Mouse (Mus musculus) liver, postnatal 0 days (tissue): ENCODE results near the gene Zfp426.

Source experiments
- CTCF ChIP-seq: sonication (generic); IDR thresholded peaks from 2 replicates; pipeline ENCODE4 v1.5.1; 2016; ENCODE audit warnings: antibody characterized with exemption, low read depth
- EP300 ChIP-seq: IDR thresholded peaks from 2 replicates; pipeline ENCODE4 v1.6.1; 2016; ENCODE audit warnings: antibody characterized with exemption, low read depth, mild to moderate bottlenecking

DNA sequence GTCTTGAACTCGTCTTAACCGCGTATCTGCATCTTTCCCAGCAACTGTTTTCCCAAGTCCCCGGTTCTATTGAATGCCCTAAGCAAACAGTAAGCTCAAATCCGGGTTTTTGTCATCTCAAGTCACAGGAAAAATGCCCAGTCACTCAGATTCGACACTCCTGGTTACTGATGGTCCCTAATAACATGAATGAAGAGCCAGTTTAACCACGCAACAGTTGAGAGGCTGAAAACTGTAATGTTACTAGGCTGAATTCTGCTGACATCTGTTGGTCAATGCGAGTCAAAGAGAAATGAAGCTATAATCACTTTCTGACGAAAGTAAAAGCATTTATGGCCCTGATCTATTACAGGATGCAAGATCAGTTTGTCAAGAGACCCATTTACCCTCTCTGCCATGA is 735 bp upstream of the Zfp426 start:
- TF ChIP-seq CTCF: peak; percentile 34; the same call in 1 of the 2 replicates
- TF ChIP-seq EP300: no peak
